Mouse (Mus musculus): ENCODE measurements around the gene Eri3. TPM values are rescaled to one million over a fixed set of nuclear protein-coding genes. Genes with fewer than 3 reads are reported as not detected.

Gene Eri3
- total and polyA plus RNA-seq, 2 experiments from 2014 or later: 97.8 to 119 TPM

GRCm38 (mm10) chr4:117592206-117592605 is 42.0 kb downstream of the Eri3 start:
- Histone ChIP-seq H3K4me1 (ENCODE audit: control insufficient read depth, insufficient read depth) (no peaks in the 10 kb centered on the region), H3K9me3 (replicated peaks; ENCODE audit: control insufficient read depth, low read length) (no peaks in the 10 kb centered on the region), H3K9ac (replicated peaks; ENCODE audit: low read depth, low read length) (no peak overlapping the region), H3K27ac (ENCODE audit: low read depth) (no peak overlapping the region), H3K4me2 (ENCODE audit: low read depth, low read length) (no peak overlapping the region), H3K27me3 (ENCODE audit: control insufficient read depth, insufficient read depth, low read length) (no peaks in the 10 kb centered on the region), H3K4me3 (ENCODE audit: low read depth, low read length) (no peak overlapping the region), H3K36me3 (replicated peaks; ENCODE audit: control insufficient read depth, insufficient read depth, low read length) (peaks cover 31% of the 10 kb centered on the region)
- WGBS: 93% methylated on average over 5 of the region's 5 CpGs
- DNase-seq (ENCODE audit: low spot score) (no peak), ATAC-seq (ENCODE audit: insufficient read depth, low read depth) (no peak)
- no peak for TF ChIP-seq CTCF (IDR thresholded peaks at IDR 0.05; ENCODE audit: low read depth)
- TF ChIP-seq EP300 (IDR thresholded peaks at IDR 0.05; ENCODE audit: low read depth): no peak

GRCm38 (mm10) chr4:117595293-117595692 is 45.1 kb downstream of the Eri3 start:
- H3K4me1 ChIP-seq (ENCODE audit: control insufficient read depth, insufficient read depth): no peaks in the 10 kb centered on the region
- no peak for TF ChIP-seq CTCF (IDR thresholded peaks at IDR 0.05; ENCODE audit: low read depth)
- no peak for TF ChIP-seq EP300 (IDR thresholded peaks at IDR 0.05; ENCODE audit: low read depth)
- no peak overlapping the region for H3K4me2 ChIP-seq (ENCODE audit: low read depth, low read length)
- ATAC-seq (ENCODE audit: insufficient read depth, low read depth) (no peak), DNase-seq (ENCODE audit: low spot score) (no peak)
- no peaks in the 10 kb centered on the region for H3K9me3 ChIP-seq (replicated peaks; ENCODE audit: control insufficient read depth, low read length)
- WGBS: 91% methylated on average over 10 of the region's 10 CpGs
- H3K27ac ChIP-seq (ENCODE audit: low read depth): no peak overlapping the region
- H3K36me3 ChIP-seq (replicated peaks; ENCODE audit: control insufficient read depth, insufficient read depth, low read length): peaks cover 50% of the 10 kb centered on the region
- H3K27me3 ChIP-seq (ENCODE audit: control insufficient read depth, insufficient read depth, low read length): no peaks in the 10 kb centered on the region
- no peak overlapping the region for H3K4me3 ChIP-seq (ENCODE audit: low read depth, low read length)
- H3K9ac ChIP-seq (replicated peaks; ENCODE audit: low read depth, low read length): no peak overlapping the region

- WGBS: 72% methylated on average over 7 of the region's 7 CpGs
- Histone ChIP-seq H3K4me2 (ENCODE audit: low read depth, low read length) (no peak overlapping the region), H3K4me3 (ENCODE audit: low read depth, low read length) (no peak overlapping the region), H3K9me3 (replicated peaks; ENCODE audit: control insufficient read depth, low read length) (no peaks in the 10 kb centered on the region), H3K27me3 (ENCODE audit: control insufficient read depth, insufficient read depth, low read length) (no peaks in the 10 kb centered on the region), H3K36me3 (replicated peaks; ENCODE audit: control insufficient read depth, insufficient read depth, low read length) (peaks cover 35% of the 10 kb centered on the region), H3K9ac (replicated peaks; ENCODE audit: low read depth, low read length) (no peak overlapping the region), H3K27ac (ENCODE audit: low read depth) (no peak overlapping the region), H3K4me1 (ENCODE audit: control insufficient read depth, insufficient read depth) (no peaks in the 10 kb centered on the region)
- DNase-seq (ENCODE audit: low spot score) (no peak), ATAC-seq (ENCODE audit: insufficient read depth, low read depth) (no peak)
- TF ChIP-seq CTCF (IDR thresholded peaks at IDR 0.05; ENCODE audit: low read depth): no peak
- TF ChIP-seq EP300 (IDR thresholded peaks at IDR 0.05; ENCODE audit: low read depth): no peak
These were observed 49.9 kb downstream of the Eri3 start for GRCm38 (mm10) chr4:117599986-117600565.

GRCm38 (mm10) chr4:117601338-117601776 is 51.2 kb downstream of the Eri3 start:
- H3K36me3 ChIP-seq (replicated peaks; ENCODE audit: control insufficient read depth, insufficient read depth, low read length): peaks cover 37% of the 10 kb centered on the region
- H3K9ac ChIP-seq (replicated peaks; ENCODE audit: low read depth, low read length): no peak overlapping the region
- 63% methylated on average over 5 of the region's 5 CpGs for WGBS
- no peak for TF ChIP-seq CTCF (IDR thresholded peaks at IDR 0.05; ENCODE audit: low read depth)
- TF ChIP-seq EP300 (IDR thresholded peaks at IDR 0.05; ENCODE audit: low read depth): no peak
- no peaks in the 10 kb centered on the region for H3K9me3 ChIP-seq (replicated peaks; ENCODE audit: control insufficient read depth, low read length)
- no peak overlapping the region for H3K4me2 ChIP-seq (ENCODE audit: low read depth, low read length)
- no peak overlapping the region for H3K4me3 ChIP-seq (ENCODE audit: low read depth, low read length)
- no peak for ATAC-seq (ENCODE audit: insufficient read depth, low read depth)
- no peaks in the 10 kb centered on the region for H3K4me1 ChIP-seq (ENCODE audit: control insufficient read depth, insufficient read depth)
- DNase-seq (ENCODE audit: low spot score): no peak
- H3K27ac ChIP-seq (ENCODE audit: low read depth): no peak overlapping the region
- H3K27me3 ChIP-seq (ENCODE audit: control insufficient read depth, insufficient read depth, low read length): no peaks in the 10 kb centered on the region

- H3K4me2 ChIP-seq (ENCODE audit: low read depth, low read length): no peak overlapping the region
- 67% methylated on average over 16 of the region's 16 CpGs for WGBS
- no peak for ATAC-seq (ENCODE audit: insufficient read depth, low read depth)
- H3K9ac ChIP-seq (replicated peaks; ENCODE audit: low read depth, low read length): no peak overlapping the region
- H3K27me3 ChIP-seq (ENCODE audit: control insufficient read depth, insufficient read depth, low read length): no peaks in the 10 kb centered on the region
- no peak for TF ChIP-seq EP300 (IDR thresholded peaks at IDR 0.05; ENCODE audit: low read depth)
- no peak for TF ChIP-seq CTCF (IDR thresholded peaks at IDR 0.05; ENCODE audit: low read depth)
- no peak overlapping the region for H3K4me3 ChIP-seq (ENCODE audit: low read depth, low read length)
- H3K9me3 ChIP-seq (replicated peaks; ENCODE audit: control insufficient read depth, low read length): no peaks in the 10 kb centered on the region
- H3K36me3 ChIP-seq (replicated peaks; ENCODE audit: control insufficient read depth, insufficient read depth, low read length): peaks cover 22% of the 10 kb centered on the region
- no peak overlapping the region for H3K27ac ChIP-seq (ENCODE audit: low read depth)
- peaks cover 10% of the 10 kb centered on the region for H3K4me1 ChIP-seq (ENCODE audit: control insufficient read depth, insufficient read depth)
- no peak for DNase-seq (ENCODE audit: low spot score)
These were observed 55.2 kb downstream of the Eri3 start for GRCm38 (mm10) chr4:117605099-117605953.
